Mouse (Mus musculus) gastrocnemius, postnatal 14 days (tissue): ENCODE measurements around the gene Lrrc23. TPM values are rescaled to one million over a fixed set of nuclear protein-coding genes. Genes with fewer than 3 reads are reported as not detected.
"Not testable (repeated sequence)": the region's sequence is repeated elsewhere in the genome, so short reads cannot be mapped to it uniquely, and the experiment has no call there.

Source experiments
- DNase-seq: peaks from one replicate; pipeline ENCODE4 v3.0.0; 2021; ENCODE audit warnings: mixed read lengths
- intact Hi-C: fragments of 180-260 bp; cut with DNase I; formaldehyde crosslinking; loops from one replicate; pipeline ENCODE4 v1.15.1; 2025; ENCODE audit warnings: low total_unique reads
- total RNA-seq, 2 experiments: library from RNA; stranded (reverse); gene quantifications; 2 replicates each; pipeline ENCODE4 v1.2.3; 2021

Gene Lrrc23
- total RNA-seq, 2 experiments from 2014 or later = not detected

DNA sequence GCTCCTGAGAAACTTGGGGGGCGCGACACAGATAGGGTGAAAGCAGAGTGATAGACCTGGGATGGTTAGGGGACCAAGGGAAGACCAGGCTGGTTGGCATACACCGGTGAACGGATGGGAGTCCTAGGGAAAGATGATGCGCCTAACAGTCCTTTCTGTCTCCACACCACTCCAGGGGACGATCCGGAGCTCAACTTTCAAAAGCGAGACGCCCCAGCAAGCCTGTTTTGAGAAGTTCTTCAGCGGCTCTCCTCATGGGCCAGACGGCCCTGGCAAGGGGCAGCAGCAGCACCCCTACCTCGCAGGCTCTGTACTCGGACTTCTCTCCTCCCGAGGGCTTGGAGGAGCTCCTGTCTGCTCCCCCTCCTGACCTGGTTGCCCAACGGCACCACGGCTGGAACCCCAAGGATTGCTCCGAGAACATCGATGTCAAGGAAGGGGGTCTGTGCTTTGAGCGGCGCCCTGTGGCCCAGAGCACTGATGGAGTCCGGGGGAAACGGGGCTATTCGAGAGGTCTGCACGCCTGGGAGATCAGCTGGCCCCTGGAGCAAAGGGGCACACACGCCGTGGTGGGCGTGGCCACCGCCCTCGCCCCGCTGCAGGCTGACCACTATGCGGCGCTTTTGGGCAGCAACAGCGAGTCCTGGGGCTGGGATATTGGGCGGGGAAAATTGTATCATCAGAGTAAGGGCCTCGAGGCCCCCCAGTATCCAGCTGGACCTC is 29.7 kb upstream of the Lrrc23 start:
- intact Hi-C loops = no loop called here
- peak; percentile 88 for DNase-seq

DNA sequence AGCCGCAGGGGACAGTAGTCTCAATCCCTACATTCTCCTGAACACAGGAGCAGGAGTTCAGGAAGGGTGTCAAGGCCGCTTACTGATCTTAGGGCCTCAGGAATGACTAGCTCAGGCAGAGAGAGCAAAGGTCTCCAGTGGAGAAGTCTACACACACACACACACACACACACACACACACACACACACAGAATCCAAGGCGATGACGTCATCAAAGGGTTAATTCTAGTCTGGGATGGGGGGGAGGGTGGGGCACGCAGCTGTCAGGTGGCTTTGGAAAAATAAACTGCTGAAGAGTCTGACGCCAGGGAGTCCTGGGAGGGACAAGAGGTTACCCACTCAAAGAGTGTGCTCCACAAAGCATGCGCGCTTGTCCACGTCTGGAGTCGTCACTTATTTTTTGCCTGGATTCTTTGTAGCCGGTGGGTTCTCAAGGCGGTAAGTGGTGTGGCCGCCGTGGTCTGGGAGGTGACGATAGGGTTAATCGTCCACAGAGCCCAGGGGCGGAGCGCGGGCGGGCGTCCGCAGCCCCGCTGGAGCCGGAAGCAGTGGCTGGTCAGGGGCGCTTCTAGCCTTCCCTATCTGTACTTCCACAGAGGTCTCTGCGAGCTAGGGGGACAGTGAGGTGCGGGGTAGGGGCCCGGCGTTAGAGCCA is 29.0 kb upstream of the Lrrc23 start, which contains the start of gene Spsb2:
TSS of gene Spsb2 (plus strand) at position 304 of the 655 bp plus-strand sequence.
- intact Hi-C loops = no loop called here

DNA sequence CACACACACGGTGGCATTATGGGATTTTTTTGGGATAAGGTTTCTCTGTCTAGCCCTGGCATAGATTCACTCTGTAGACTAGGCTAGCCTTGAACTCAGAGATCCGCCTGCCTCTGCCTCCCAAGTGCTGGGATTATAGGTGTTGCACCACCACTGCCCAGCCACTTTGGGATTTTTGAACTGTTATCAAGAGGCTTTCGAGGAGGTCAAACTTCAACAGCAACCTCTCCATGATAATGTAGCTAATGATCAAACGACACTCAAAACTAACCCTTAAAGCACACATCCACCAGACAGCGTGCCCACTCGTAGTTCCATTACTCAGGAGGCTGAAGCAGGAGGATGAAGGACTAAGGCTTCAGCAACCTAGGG is 28.4 kb upstream of the Lrrc23 start:
- intact Hi-C loops = no loop called here
- DNase-seq = no peak

More for the DNA sequence above, 29.0 kb upstream of the Lrrc23 start, which contains the start of gene Spsb2:
- DNase-seq = peak; percentile 82

DNA sequence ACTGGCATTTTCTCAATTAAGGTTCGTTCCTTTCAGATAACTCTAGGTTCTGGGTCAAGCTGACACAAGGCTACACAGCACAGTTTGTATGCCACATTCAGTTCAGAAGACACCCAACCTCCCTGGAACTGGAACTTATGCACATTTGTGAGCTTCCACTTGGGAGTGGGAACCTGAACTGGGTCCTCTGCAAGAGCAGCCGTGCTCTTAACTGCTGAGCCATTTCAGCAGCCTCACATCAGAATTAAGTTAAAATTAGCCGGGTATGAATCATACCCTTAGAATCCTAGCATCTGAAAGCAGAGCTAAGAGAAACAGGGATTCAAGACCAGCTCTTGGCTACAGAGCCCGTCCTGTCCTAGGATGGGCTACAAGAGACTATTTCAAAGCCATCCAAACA is 27.8 kb upstream of the Lrrc23 start:
- intact Hi-C loops = no loop called here
- no peak for DNase-seq

DNA sequence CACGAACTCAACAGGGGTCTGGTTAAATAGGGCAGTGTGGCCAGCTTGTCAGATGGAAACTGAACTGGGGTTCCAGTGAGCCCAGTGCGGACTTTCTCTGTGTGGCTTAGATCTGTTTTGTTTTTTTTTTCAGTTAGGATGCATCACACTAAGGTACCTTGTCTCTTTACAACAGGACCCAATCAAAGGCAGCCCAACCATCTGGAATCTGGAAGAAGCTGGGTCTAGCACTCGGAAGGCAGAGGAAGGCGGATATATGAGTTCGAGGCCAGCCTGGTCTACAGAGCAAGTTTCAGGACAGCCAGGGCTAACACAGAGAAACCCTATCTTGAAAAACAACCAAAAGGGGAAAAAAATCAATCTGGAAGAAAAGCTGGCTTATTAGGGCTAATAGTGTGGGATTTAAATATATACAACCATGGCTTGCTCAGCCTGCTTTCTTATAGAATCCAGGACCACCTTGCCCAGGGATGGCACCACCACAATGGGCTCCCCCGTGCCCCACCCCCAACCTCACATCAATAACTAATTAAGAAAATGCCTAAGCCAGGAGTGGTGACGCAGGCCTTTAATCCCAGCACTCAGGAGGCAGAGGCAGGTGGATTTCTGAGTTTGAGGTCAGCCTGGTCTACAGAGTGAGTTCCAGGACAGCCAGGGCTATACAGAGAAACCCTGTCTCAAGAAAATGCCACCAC is 27.1 kb upstream of the Lrrc23 start:
- intact Hi-C loops = no loop called here
- no peak for DNase-seq

DNA sequence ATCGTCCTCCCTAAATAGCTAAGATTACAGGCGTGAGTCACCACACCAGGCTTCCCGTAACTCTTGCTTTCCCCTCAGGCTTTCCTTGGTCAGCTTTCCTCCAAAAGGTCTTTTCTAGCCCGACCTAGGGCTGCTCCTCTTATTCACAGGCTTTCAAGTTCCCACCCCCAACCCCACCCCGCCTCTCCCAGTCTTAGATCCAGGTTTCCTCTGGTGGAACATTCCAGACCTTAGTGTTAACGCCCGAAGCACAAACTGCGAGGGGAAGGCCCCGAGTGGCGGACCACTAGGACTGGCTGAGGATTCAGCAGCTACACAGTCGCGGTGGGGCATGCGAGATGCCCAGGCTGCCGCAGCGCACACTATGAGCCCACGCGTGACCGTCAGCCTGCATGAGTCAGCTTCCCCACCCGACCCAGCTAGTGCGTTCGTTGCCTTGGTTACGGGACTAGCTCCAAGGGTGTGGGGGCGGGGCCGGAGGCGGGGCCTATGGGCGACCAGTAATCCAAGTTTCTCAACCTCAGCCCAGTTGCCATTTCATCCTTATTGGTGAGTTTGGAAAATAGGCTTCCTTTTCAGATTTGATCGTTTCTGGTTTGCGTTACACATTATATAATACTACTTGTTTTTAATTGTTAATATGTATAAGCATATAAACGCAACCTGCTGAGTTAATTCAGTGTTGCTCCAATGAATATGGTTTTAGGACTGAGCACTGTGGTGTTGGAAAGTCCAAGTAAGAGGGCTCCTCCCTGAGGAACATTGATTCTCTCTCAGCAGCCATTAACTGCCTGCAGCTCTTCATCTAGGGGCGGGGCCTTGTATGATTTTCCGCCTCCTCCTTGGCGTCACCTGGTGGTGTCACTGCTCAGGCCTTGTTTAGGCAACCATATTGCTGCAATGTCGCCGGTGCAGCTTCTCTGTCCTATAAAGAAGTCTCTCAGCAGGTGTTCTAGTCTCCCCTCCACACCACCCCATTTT is 26.1 kb upstream of the Lrrc23 start:
- peak; percentile 96 for DNase-seq
- intact Hi-C loops = no loop called here

DNA sequence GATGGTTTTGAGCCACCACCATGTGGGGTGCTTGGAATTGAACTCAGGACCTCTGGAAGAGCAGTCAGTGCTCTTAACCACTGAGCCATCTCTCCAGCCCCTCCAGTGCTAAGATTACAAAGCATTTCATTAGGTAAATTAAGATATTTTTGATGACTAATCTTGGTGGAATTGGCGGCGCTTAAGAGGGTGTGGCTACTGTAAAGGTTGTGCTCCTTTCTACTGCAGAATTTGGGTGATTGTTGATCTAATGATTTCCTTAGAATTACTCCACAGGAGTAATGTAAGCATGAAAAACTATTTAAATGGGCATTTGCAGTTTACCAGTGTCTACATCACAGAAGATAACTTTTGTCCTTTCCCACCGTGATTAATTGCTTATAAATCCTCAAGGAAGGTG is 24.8 kb upstream of the Lrrc23 start:
- no peak for DNase-seq
- intact Hi-C loops = no loop called here

DNA sequence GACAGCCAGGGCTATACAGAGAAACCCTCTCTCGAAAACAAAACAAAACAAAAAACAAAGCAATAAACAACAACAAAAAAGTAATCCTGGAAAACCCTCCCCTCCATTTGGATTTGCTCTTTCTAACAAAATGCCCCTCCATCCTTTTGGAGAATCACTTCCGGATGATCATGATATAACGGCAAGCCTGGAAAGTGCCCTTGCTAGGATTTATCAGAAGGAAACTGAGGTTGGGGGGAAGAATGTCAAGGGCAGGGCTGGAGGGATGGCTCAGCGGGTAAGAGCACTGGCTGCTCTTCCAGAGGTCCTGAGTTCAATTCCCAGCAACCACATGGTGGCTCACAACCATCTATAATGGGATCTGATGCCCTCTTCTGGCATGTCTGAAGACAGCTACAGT is 24.2 kb upstream of the Lrrc23 start:
- intact Hi-C loops = not testable (repeated sequence)

DNA sequence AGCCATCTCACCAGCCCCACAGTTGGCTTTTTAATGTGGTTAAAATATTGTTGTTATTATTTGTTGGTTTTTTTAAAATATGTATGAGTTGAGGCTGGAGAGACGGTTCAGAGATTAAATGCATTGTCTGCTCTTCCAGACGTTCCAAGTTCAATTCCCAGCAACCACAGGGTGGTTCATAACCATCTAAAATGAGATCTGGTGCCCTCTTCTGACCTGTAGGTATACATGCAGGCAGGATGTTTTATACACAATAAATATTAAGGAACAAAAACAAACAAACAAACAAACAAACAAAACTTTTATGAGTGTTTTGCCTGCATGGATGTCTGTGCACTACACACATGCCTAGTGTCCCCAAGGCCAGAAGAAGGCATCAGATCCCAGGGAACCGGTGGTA is 23.5 kb upstream of the Lrrc23 start:
- DNase-seq = no peak
- intact Hi-C loops = no loop called here

More for the DNA sequence above, 24.2 kb upstream of the Lrrc23 start:
- DNase-seq = not testable (repeated sequence)

DNA sequence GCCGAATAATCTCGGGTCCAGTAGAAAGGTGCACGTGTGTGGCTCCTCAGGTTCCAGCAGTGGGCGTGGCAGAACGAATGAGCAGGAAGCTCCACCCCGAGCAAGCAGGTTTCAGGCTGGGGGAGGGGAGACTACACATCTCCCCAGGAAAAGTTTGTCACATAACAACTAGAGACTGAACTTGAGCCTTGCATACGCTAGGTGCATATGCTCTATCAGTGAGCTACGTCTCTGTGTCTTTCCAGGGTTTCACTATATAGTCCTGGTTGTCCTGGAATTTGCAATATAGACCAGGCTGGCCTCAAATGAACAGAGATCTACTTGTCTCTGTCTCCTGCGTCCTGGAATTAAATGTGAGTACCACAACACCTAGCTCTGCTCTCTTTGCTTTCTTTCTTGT is 22.9 kb upstream of the Lrrc23 start:
- intact Hi-C loops, DNase-seq: not testable (repeated sequence)

DNA sequence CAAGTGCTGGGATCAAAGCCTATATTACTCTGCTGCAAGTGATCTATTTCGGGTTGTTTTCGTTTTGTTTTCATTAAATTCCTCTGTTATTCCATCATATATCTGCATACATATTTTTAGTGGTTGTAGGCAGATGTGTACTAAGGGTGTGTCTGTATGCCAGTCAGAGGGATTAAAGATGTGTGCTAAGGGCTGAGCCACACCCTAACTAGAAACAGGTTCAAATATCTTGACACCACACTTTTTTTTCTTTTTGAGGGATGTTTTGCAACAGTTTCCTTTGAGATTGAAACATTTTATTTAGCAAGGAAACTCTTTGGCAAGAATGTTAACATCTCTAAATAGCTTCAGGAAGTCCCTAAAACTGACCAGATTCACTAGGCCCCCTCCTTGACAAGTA is 16.7 kb upstream of the Lrrc23 start:
- no peak for DNase-seq
- intact Hi-C loops = no loop called here

DNA sequence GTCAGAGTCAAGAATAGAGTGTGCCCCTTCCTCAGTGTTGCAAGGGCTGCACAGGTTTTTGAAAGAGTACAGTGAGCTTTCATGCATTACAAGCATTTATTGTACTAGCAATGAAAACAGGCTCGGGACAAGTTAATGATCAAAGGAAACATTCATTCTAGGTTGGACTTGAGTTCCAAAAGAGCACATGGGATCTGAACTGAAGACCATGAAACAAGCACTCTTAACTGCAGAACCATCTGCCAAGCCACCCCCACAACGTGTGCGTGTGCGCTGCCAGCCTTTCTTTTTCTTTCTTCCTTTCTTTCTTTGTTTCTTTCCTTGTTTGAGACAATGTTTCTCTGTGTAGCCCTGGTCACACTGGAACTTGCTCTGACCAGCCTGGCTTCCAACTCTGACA is 16.3 kb upstream of the Lrrc23 start:
- intact Hi-C loops = no loop called here
- DNase-seq = no peak

DNA sequence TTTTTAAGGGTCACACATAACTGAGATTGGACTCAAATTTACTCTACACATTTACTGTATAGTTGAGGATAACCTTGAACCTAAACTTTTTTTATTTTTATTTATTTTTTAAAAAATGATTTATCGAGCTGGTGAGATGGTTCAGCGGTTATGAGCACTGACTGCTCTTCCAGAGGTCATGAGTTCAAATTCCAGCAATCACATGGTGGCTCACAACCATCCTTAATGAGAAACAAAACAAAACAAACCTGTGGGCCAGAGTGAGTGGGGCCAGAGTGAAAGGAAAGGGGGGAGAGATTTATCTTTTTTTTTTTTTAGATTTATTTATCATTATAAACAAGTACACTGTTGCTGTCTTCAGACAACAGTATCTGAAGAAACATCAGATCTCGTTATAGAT is 12.4 kb upstream of the Lrrc23 start:
- DNase-seq = no peak
- intact Hi-C loops = no loop called here

DNA sequence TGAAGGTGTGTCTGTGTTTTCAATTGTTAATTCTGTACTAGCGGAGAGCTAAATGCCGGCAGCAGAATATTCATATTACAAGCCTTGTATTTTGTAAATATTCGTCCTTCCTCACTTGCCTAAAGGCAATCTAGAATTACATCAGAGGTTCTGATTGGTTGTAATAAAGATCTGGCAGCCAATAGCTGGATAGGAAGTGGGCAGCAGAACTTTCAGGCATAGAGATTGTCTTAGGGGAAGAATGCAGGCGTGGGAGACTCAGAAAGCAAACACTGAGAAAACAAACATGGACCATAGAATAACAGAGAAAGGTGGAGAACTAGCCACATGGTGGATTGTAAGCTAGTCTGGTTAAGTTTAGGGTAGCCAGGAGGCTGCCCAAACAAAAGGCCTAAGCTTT is 10.6 kb upstream of the Lrrc23 start:
- intact Hi-C loops = no loop called here
- no peak for DNase-seq

DNA sequence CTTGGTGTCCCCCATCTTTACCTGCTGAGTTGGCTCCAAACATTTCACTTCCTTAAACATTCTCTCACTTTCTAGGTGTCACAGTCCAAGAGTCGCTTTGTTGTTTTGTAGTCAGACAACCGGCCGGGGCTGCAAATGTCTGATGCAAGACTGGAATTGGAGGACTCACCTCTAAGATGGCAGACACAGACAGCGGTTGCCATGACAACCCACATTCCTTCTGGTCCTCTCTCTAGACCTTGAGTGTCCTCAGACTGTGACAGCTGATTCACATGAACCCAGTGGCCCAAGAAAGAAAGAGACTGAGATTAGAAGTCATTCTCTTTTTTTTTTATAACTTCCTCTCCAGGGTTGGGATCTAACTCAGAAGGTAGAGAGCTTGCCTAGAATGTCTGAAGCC is 10.0 kb upstream of the Lrrc23 start:
- intact Hi-C loops = no loop called here
- no peak for DNase-seq

DNA sequence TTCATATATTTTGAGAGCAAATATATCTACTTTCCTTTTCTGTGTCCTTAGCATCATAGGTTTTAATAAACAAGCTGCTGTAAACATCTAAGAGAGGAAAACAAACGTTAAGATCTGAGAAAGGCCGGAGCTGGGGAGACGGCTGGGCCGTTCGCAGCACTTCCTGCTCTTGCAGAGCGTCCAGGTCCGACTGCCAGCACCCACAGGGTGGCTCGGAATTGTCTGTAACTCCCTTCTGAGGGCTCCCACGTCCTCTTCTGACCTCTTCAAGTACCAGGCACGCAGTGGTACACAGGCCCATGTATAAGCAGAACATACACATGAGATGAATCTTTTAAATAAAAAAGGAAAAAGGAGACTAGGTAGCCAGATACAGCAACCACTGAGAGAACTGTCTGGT is 8.2 kb upstream of the Lrrc23 start:
- no peak for DNase-seq
- intact Hi-C loops = no loop called here

DNA sequence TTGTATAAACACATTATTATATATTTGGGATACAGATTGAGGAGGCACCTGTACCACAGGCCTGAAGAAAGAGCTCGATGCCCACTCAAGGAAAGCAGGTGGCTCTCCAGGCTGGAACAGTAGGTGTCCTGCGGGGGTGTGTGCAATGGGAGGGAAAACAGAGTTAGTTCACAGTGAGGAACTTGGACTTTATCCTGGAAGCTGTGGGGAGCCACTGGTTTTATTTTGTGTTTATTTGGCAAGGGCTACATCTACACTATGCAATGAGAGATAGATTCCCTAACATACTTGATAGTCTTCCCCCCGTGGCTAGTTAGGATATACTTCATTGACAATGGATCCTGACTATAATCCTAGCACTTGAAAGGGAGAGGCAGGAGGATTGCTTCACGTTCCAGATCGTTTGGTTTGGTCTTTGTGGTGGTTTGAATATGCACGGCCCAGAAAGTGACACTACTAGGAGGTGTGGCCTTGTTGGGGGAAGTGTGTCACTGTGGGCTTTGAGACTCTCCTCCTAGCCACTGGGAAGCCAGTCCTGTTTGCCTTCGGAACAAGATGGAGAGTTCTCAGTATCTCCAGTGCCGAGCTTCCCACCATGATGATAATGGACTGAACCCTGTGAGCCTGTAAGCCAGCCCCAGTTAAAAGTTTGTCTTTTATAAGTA is 7.4 kb upstream of the Lrrc23 start:
- intact Hi-C loops = no loop called here
- no peak for DNase-seq

DNA sequence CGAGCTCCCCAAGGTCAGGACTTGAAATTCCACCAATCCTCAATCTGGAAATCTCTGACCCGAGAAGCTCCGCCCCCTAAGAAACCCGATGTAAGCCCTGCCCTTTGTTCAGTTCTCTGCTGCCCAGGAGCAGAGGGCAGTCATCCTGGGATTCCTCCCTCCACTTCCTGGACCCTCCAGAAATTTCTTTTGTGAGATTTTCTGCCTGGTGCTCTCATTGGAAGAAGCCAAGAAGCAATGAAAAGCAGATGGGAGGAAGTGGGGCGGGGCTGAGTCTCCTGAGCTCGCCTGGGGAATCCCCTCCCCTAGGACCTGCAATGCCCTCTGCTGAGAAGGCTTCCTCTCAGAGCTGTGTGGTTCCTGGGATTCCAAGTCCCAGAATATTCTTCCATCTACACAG is 2.9 kb upstream of the Lrrc23 start:
- peak; percentile 38 for DNase-seq
- intact Hi-C loops = no loop called here

DNA sequence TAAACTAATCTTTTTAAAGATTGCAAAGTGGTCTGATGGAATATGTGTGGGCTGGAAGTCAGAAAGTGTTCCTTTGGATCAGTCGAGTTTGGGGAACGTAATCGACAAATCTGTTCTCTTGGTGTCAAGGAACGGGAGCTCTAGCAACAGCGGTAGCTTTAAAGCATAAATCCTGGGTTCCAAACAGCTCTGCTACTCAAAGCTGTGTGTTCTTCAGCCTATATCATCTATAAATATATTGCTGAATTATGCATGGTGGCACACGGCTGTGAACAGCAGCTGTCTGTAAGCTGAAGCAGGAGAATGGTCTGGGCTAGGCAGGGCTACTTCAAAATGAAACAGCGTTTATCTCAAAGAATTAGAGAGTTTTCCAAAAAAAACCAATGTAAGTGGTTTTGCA is 1.4 kb upstream of the Lrrc23 start:
- intact Hi-C loops = no loop called here
- DNase-seq = no peak
